Mouse (Mus musculus) hindbrain, embryonic 14.5 days (tissue): Measurements from ENCODE around the gene Celf2. TPM values are rescaled to one million over a fixed set of nuclear protein-coding genes. Genes with fewer than 3 reads are reported as not detected.
"Not testable (repeated sequence)": the region's sequence is repeated elsewhere in the genome, so short reads cannot be mapped to it uniquely, and the experiment has no call there.

Experiments
- ATAC-seq: fragments of 200-750 bp; cut with Nextera tagmentation; 2 replicates; pipeline ENCODE4 v1.8.0; 2017; ENCODE audit warnings: moderate number of reproducible peaks, mild to moderate bottlenecking, moderate TSS enrichment, moderate library complexity; ENCODE audit not compliant: low FRiP score
- DNase-seq: peaks from one replicate; pipeline ENCODE4 v3.0.0-alpha.2; 2015; ENCODE audit warnings: low spot score
- H3K27ac ChIP-seq: fragments of 300-500 bp; sonication (generic); 2 replicates; pipeline ENCODE4 v1.5.1; 2014; ENCODE audit warnings: mild to moderate bottlenecking, moderate library complexity
- H3K27me3 ChIP-seq: fragments of 300-500 bp; sonication (generic); 2 replicates; pipeline ENCODE4 v1.6.1; 2014; ENCODE audit warnings: mild to moderate bottlenecking, low read length, mixed read lengths; ENCODE audit not compliant: control insufficient read depth, insufficient read depth
- H3K36me3 ChIP-seq: fragments of 300-500 bp; sonication (generic); replicated peaks from 2 replicates; pipeline ENCODE4 v1.6.1; 2014; ENCODE audit not compliant: control insufficient read depth, insufficient read depth
- H3K4me1 ChIP-seq: fragments of 300-500 bp; sonication (generic); replicated peaks from 2 replicates; pipeline ENCODE4 v1.6.1; 2014; ENCODE audit warnings: antibody characterized with exemption, low read length, mixed read lengths; ENCODE audit not compliant: control insufficient read depth, insufficient read depth
- H3K4me2 ChIP-seq: fragments of 300-500 bp; sonication (generic); replicated peaks from 2 replicates; pipeline ENCODE4 v1.6.1; 2014; ENCODE audit warnings: mild to moderate bottlenecking, moderate library complexity
- H3K4me3 ChIP-seq: fragments of 300-500 bp; sonication (generic); replicated peaks from 2 replicates; pipeline ENCODE4 v1.5.1; 2014; ENCODE audit warnings: mild to moderate bottlenecking, low read length
- H3K9ac ChIP-seq: fragments of 300-500 bp; sonication (generic); 2 replicates; pipeline ENCODE4 v1.6.1; 2014
- H3K9me3 ChIP-seq: fragments of 300-500 bp; sonication (generic); 2 replicates; pipeline ENCODE4 v1.6.1; 2016; ENCODE audit warnings: low read length; ENCODE audit not compliant: control insufficient read depth
- WGBS: fragments of 180-500 bp; shearing (Covaris S2); extraction: QIAGEN DNeasy Blood & Tissue Kit; methylation state at CpG from one replicate; pipeline ENCODE4 v1.1.7; 2014; 5-methylcytosine and 5-hydroxymethylcytosine counted together
- polyA plus RNA-seq: library from polyadenylated mRNA; unstranded; fragments of >200 nt; fragmentation: Nextera tagmentation; extraction: Ambion mirVana; gene quantifications from 2 replicates; pipeline ENCODE4 v1.2.1, GENCODE M21; 2014

The Celf2 gene
- polyA plus RNA-seq, 1 experiment from 2014 or later = 131 TPM

GRCm38 (mm10) chr2:6593739-6594138, 915.6 kb downstream of the Celf2 start:
- H3K4me2 ChIP-seq = no peak overlapping the region
- WGBS = 79% methylated on average over 14 of the region's 14 CpGs
- no peaks in the 10 kb centered on the region for H3K9me3 ChIP-seq
- H3K9ac ChIP-seq = no peak overlapping the region
- no peak overlapping the region for H3K4me3 ChIP-seq
- DNase-seq (no peak), ATAC-seq (peak; percentile 32; the same call in 1 of the 2 replicates)
- H3K4me1 ChIP-seq = peaks cover 13% of the 10 kb centered on the region; the same call in 1 of the 2 replicates
- H3K27ac ChIP-seq = peak overlapping the region; percentile 38; the same call in 1 of the 2 replicates
- peaks cover 16% of the 10 kb centered on the region for H3K36me3 ChIP-seq
- no peaks in the 10 kb centered on the region for H3K27me3 ChIP-seq

- H3K9ac ChIP-seq = no peak overlapping the region
- no peak for DNase-seq
- H3K27ac ChIP-seq = no peak overlapping the region
- H3K4me2 ChIP-seq = no peak overlapping the region
- H3K4me3 ChIP-seq = no peak overlapping the region
- no peaks in the 10 kb centered on the region for H3K27me3 ChIP-seq
- H3K36me3 ChIP-seq = peaks cover 20% of the 10 kb centered on the region
- H3K9me3 ChIP-seq = no peaks in the 10 kb centered on the region
- 95% methylated on average over 10 of the region's 10 CpGs for WGBS
- H3K4me1 ChIP-seq = no peaks in the 10 kb centered on the region; the same call in 1 of the 2 replicates
- no peak; the same call in 1 of the 2 replicates for ATAC-seq
Measured at GRCm38 (mm10) chr2:6586122-6586681, 923.2 kb downstream of the Celf2 start.

- no peaks in the 10 kb centered on the region for H3K27me3 ChIP-seq
- no peak overlapping the region for H3K9ac ChIP-seq
- no peak overlapping the region for H3K27ac ChIP-seq
- no peak for ATAC-seq
- H3K9me3 ChIP-seq = no peaks in the 10 kb centered on the region
- no peak for DNase-seq
- peaks cover 20% of the 10 kb centered on the region for H3K36me3 ChIP-seq
- H3K4me1 ChIP-seq = no peaks in the 10 kb centered on the region; the same call in 1 of the 2 replicates
- no peak overlapping the region for H3K4me2 ChIP-seq
- no peak overlapping the region for H3K4me3 ChIP-seq
- WGBS = 91% methylated on average over 7 of the region's 7 CpGs
Measured at GRCm38 (mm10) chr2:6585069-6585754, 924.2 kb downstream of the Celf2 start.

GRCm38 (mm10) chr2:6582711-6583110, 926.7 kb downstream of the Celf2 start:
- no peak for ATAC-seq
- Histone ChIP-seq H3K36me3 (peaks cover 22% of the 10 kb centered on the region), H3K4me1 (no peaks in the 10 kb centered on the region), H3K4me2 (no peak overlapping the region), H3K9ac (no peak overlapping the region), H3K27me3 (no peaks in the 10 kb centered on the region), H3K9me3 (no peaks in the 10 kb centered on the region), H3K27ac (no peak overlapping the region), H3K4me3 (no peak overlapping the region)
- DNase-seq = no peak

- Histone ChIP-seq H3K36me3 (peaks cover 20% of the 10 kb centered on the region), H3K9me3 (no peaks in the 10 kb centered on the region), H3K4me1 (no peaks in the 10 kb centered on the region), H3K4me2 (no peak overlapping the region), H3K4me3 (no peak overlapping the region), H3K27ac (no peak overlapping the region), H3K27me3 (no peaks in the 10 kb centered on the region), H3K9ac (no peak overlapping the region)
- ATAC-seq = peak; percentile 34; the same call in 1 of the 2 replicates
- WGBS = 83% methylated on average over 5 of the region's 5 CpGs
- no peak for DNase-seq
Measured at GRCm38 (mm10) chr2:6580066-6580465, 929.3 kb downstream of the Celf2 start.

- H3K9ac ChIP-seq, H3K4me2 ChIP-seq, H3K4me1 ChIP-seq, H3K36me3 ChIP-seq, H3K27ac ChIP-seq, H3K27me3 ChIP-seq, H3K4me3 ChIP-seq, ATAC-seq, DNase-seq, H3K9me3 ChIP-seq: not testable (repeated sequence)
- WGBS = 95% methylated on average over 3 of the region's 3 CpGs
Measured at GRCm38 (mm10) chr2:6575316-6575715, 934.0 kb downstream of the Celf2 start.

GRCm38 (mm10) chr2:6573640-6574039, 935.7 kb downstream of the Celf2 start:
- ATAC-seq (no peak), DNase-seq (no peak)
- no peak overlapping the region for H3K9ac ChIP-seq

GRCm38 (mm10) chr2:6572976-6573375, 936.4 kb downstream of the Celf2 start:
- Histone ChIP-seq H3K4me2 (no peak overlapping the region), H3K4me1 (no peaks in the 10 kb centered on the region), H3K36me3 (0 out of 2 replicates have a peak, but pooled peaks cover 9% of the 10 kb centered on the region), H3K4me3 (no peak overlapping the region), H3K9me3 (no peaks in the 10 kb centered on the region), H3K9ac (no peak overlapping the region), H3K27me3 (no peaks in the 10 kb centered on the region), H3K27ac (no peak overlapping the region)
- ATAC-seq = no peak
- WGBS = 87% methylated on average over 5 of the region's 5 CpGs
- DNase-seq = no peak

More at GRCm38 (mm10) chr2:6573640-6574039, 935.7 kb downstream of the Celf2 start:
- Histone ChIP-seq H3K36me3 (0 out of 2 replicates have a peak, but pooled peaks cover 9% of the 10 kb centered on the region), H3K9me3 (no peaks in the 10 kb centered on the region), H3K4me2 (no peak overlapping the region), H3K27me3 (no peaks in the 10 kb centered on the region), H3K4me1 (no peaks in the 10 kb centered on the region), H3K27ac (no peak overlapping the region), H3K4me3 (no peak overlapping the region)
- 81% methylated on average over 2 of the region's 2 CpGs for WGBS

GRCm38 (mm10) chr2:6569040-6569542, 940.3 kb downstream of the Celf2 start:
- WGBS = 85% methylated on average over 1 of the region's 1 CpGs
- no peak for DNase-seq
- Histone ChIP-seq H3K27ac (no peak overlapping the region), H3K4me2 (no peak overlapping the region), H3K9me3 (no peaks in the 10 kb centered on the region), H3K4me1 (no peaks in the 10 kb centered on the region), H3K36me3 (no peaks in the 10 kb centered on the region), H3K9ac (no peak overlapping the region), H3K27me3 (no peaks in the 10 kb centered on the region), H3K4me3 (no peak overlapping the region)
- no peak for ATAC-seq
